Mouse (Mus musculus) bone marrow, adult 2 months (tissue): ENCODE data around the gene Col23a1.

Experiments used
- CTCF ChIP-seq: fragments of 200-500 bp; IDR thresholded peaks from 2 replicates; pipeline ENCODE4 v1.5.1; 2011; ENCODE audit warnings: low read length, control low read depth; ENCODE audit not compliant: control insufficient read depth, insufficient read depth
- POLR2A ChIP-seq: fragments of 200-500 bp; IDR thresholded peaks from 2 replicates; pipeline ENCODE4 v1.6.1; 2011; ENCODE audit warnings: low read depth, mild to moderate bottlenecking, control low read depth, low read length, borderline replicate concordance; ENCODE audit not compliant: control insufficient read depth

GRCm38 (mm10) chr11:51594715-51595350 lies 305.1 kb downstream of the Col23a1 start:
- TF ChIP-seq CTCF (no peak), POLR2A (no peak)
